Mouse (Mus musculus) midbrain, embryonic 16.5 days (tissue): ENCODE data around the gene Dpf1. TPM values are rescaled to one million over a fixed set of nuclear protein-coding genes. Genes with fewer than 3 reads are reported as not detected.
A peak's percentile ranks its signal among the peaks of the same experiment; 100 is the strongest.

ENCODE experiments used
- ATAC-seq: fragments of 200-750 bp; cut with Nextera tagmentation; 2 replicates; pipeline ENCODE4 v1.8.0; 2017; ENCODE audit warnings: moderate TSS enrichment
- H3K27ac ChIP-seq: fragments of 300-500 bp; sonication (generic); 2 replicates; pipeline ENCODE4 v1.5.1; 2014; ENCODE audit warnings: mild to moderate bottlenecking, low read length, mixed read lengths
- H3K27me3 ChIP-seq: fragments of 300-500 bp; sonication (generic); 2 replicates; pipeline ENCODE4 v1.6.1; 2014; ENCODE audit warnings: low read depth, low read length, mixed read lengths; ENCODE audit not compliant: control insufficient read depth, insufficient read depth
- H3K36me3 ChIP-seq: fragments of 300-500 bp; sonication (generic); 2 replicates; pipeline ENCODE4 v1.6.1; 2014; ENCODE audit warnings: mild to moderate bottlenecking, low read length, moderate library complexity, mixed read lengths; ENCODE audit not compliant: control insufficient read depth, insufficient read depth
- H3K4me1 ChIP-seq: fragments of 300-500 bp; sonication (generic); 2 replicates; pipeline ENCODE4 v1.6.1; 2014; ENCODE audit warnings: mild to moderate bottlenecking, low read length, mixed read lengths; ENCODE audit not compliant: control insufficient read depth, insufficient read depth
- H3K4me2 ChIP-seq: fragments of 300-500 bp; sonication (generic); 2 replicates; pipeline ENCODE4 v1.6.1; 2014; ENCODE audit warnings: mild to moderate bottlenecking, low read length, mixed read lengths
- H3K4me3 ChIP-seq: fragments of 300-500 bp; sonication (generic); 2 replicates; pipeline ENCODE4 v1.5.1; 2014; ENCODE audit warnings: low read depth, mild to moderate bottlenecking, low read length, moderate library complexity, mixed read lengths
- H3K9ac ChIP-seq: fragments of 300-500 bp; sonication (generic); 2 replicates; pipeline ENCODE4 v1.6.1; 2014; ENCODE audit warnings: low read depth, low read length, mixed read lengths
- H3K9me3 ChIP-seq: fragments of 300-500 bp; sonication (generic); replicated peaks from 2 replicates; pipeline ENCODE4 v1.6.1; 2014; ENCODE audit warnings: mild to moderate bottlenecking, low read length, mixed read lengths; ENCODE audit not compliant: control insufficient read depth, poor library complexity, severe bottlenecking
- WGBS: fragments of 180-500 bp; shearing (Covaris S2); extraction: QIAGEN DNeasy Blood & Tissue Kit; methylation state at CpG from one replicate; pipeline ENCODE4 v1.1.7; 2014; 5-methylcytosine and 5-hydroxymethylcytosine counted together
- polyA plus RNA-seq: library from polyadenylated mRNA; unstranded; fragments of >200 nt; fragmentation: Nextera tagmentation; extraction: Ambion mirVana; gene quantifications from 2 replicates; pipeline ENCODE4 v1.2.1, GENCODE M21; 2015

Dpf1 gene
- polyA plus RNA-seq, 1 experiment from 2014 or later: 223 TPM

DNA sequence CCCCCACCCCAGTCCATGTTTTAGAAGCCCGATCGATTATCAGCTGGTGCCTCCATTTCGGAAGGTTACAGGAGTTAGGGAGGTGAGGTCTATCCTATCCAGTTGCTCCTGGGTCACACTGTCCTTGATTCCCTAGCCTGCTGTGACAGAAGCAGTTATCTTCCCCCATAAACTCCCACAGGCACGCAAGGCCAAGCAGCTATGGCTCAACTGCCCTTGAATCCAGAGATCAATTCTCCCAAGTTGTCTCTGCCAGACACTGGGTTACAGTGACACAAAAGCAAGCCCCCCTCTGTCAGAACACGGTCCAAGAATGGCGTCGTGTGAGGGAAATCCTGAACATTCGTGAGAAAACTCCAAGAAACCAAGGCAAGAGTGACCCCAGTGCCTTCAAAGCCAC is 51.7 kb downstream of the Dpf1 start:
- no peak overlapping the region for H3K9ac ChIP-seq
- no peaks in the 10 kb centered on the region for H3K4me1 ChIP-seq
- H3K9me3 ChIP-seq: no peaks in the 10 kb centered on the region
- H3K4me2 ChIP-seq: no peak overlapping the region
- H3K27ac ChIP-seq: no peak overlapping the region
- WGBS: 93% methylated on average over 8 of the region's 8 CpGs
- no peaks in the 10 kb centered on the region for H3K27me3 ChIP-seq
- H3K4me3 ChIP-seq: no peak overlapping the region
- H3K36me3 ChIP-seq: peaks cover 15% of the 10 kb centered on the region; the same call in 1 of the 2 replicates
- ATAC-seq: no peak

DNA sequence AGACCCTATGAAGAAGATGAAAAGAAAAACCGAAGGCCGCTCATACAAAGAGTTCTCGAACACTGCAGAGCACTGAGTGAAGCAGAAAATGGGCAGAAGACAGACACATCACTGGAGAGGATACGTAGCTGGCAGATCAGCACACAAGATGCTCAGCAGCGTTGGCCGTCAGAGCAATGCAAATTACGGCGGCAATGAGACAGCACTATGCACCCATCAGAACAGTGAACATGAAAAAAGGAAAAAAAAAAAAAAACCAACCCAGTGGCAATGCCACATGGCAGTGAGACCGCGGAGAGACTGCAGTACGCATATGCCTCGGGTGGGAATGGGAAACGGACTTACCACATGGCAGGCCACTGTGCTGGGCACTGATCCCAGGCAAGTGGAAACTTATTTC is 57.7 kb downstream of the Dpf1 start:
- ATAC-seq: no peak
- no peaks in the 10 kb centered on the region for H3K27me3 ChIP-seq
- H3K4me3 ChIP-seq: no peak overlapping the region
- peaks cover 3% of the 10 kb centered on the region; the same call in 1 of the 2 replicates for H3K4me1 ChIP-seq
- H3K36me3 ChIP-seq: peaks cover 9% of the 10 kb centered on the region
- 85% methylated on average over 13 of the region's 13 CpGs for WGBS
- H3K9ac ChIP-seq: no peak overlapping the region
- H3K4me2 ChIP-seq: no peak overlapping the region
- no peaks in the 10 kb centered on the region for H3K9me3 ChIP-seq
- H3K27ac ChIP-seq: no peak overlapping the region

DNA sequence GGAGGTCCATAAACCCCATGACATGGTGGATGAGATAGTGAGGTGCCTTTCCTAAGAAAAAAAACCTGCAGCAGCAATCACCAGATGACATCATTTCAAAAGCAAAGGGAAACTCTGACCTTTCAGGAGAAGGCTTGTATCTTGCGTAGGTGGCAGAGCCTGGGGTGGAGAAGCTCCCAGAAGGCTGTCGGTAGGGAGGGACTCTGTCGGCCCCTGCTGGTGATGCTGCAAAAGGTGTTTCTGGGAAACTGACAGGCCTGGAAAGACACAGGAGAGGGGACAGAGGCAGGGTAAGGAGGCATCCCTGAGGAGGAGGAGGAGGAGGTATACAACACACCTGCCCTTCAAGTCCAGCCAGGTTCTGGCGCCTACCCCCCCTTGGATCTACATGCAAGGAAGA is 60.3 kb downstream of the Dpf1 start:
- Histone ChIP-seq H3K36me3 (peaks cover 3% of the 10 kb centered on the region; the same call in 1 of the 2 replicates), H3K4me3 (no peak overlapping the region), H3K4me2 (no peak overlapping the region), H3K9me3 (no peaks in the 10 kb centered on the region), H3K9ac (peak overlapping the region; percentile 3; the same call in 1 of the 2 replicates), H3K27ac (no peak overlapping the region), H3K4me1 (peaks cover 18% of the 10 kb centered on the region), H3K27me3 (no peaks in the 10 kb centered on the region)
- 11% methylated on average over 4 of the region's 4 CpGs for WGBS
- no peak for ATAC-seq

DNA sequence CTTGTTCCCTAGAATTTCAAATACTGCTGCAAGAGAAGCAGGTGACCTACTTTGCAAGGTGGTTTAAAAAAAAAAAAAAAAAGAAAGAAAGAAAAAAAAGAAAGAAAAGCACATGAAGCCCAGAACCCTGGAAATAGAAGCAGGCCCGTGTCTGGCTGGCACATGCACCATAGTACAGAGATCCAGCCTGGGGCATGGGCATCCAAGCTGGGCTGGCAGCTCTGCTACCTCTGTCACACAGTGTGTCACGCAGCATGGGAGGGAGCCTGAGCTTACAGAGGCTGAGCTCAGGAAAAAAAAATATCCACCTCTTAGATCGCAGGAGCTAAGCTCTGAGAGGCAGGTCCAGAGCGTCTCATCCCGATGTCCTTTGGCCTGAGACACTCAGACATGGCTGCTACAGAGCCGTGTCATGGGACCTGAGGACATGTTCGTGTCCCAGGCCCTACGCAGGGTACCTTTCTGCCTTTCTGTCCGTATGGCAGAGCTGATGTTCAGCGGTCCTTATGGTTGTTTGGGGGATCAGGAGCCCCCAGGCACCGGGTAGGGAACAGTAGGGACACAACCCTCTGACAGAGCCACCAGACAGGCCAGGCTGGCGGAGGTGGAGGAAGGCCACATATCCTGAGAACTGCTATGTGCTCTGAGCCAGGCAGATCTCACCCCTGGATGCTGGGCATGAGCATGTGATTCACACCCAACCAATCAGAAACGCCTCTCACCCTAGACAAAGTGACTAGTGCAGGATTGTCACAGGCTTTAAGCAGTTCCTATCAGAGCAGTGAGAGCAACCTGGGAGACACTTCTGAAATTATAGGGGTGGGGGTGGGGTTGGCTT is 63.6 kb downstream of the Dpf1 start:
- H3K4me2 ChIP-seq: peak overlapping the region; percentile 35
- H3K27me3 ChIP-seq: no peaks in the 10 kb centered on the region
- no peaks in the 10 kb centered on the region for H3K9me3 ChIP-seq
- peaks cover 18% of the 10 kb centered on the region for H3K4me1 ChIP-seq
- H3K4me3 ChIP-seq: no peak overlapping the region
- H3K36me3 ChIP-seq: no peaks in the 10 kb centered on the region
- peak overlapping the region; percentile 30 for H3K9ac ChIP-seq
- 65% methylated on average over 13 of the region's 13 CpGs for WGBS
- H3K27ac ChIP-seq: peak overlapping the region; percentile 77
- peak; percentile 95 for ATAC-seq

Other genes starting within 250 kb of the Dpf1 start
- 11.3 and 14.4 TPM in 2 replicates for gene Ryr1, start 178.8 kb upstream of the Dpf1 start, polyA plus RNA-seq
- 0.83 and 1.0 TPM in 2 replicates for gene Rasgrp4, start 169.1 kb upstream of the Dpf1 start, polyA plus RNA-seq
- gene Fam98c, start 147.7 kb upstream of the Dpf1 start, polyA plus RNA-seq: 23.7 and 28.3 TPM in 2 replicates
- 0.54 and 1.1 TPM in 2 replicates for gene Ggn, start 133.7 kb upstream of the Dpf1 start, polyA plus RNA-seq
- gene Spred3, start 133.5 kb upstream of the Dpf1 start, polyA plus RNA-seq: 10.7 TPM in 2 replicates
- gene Psmd8, start 123.2 kb upstream of the Dpf1 start, polyA plus RNA-seq: 287 TPM in 2 replicates
- gene Catsperg1, start 89.9 kb upstream of the Dpf1 start, polyA plus RNA-seq: 3.8 and 5.8 TPM in 2 replicates
- 1.1 and 1.7 TPM in 2 replicates for gene Kcnk6, start 71.4 kb upstream of the Dpf1 start, polyA plus RNA-seq
- gene Yif1b, start 65.6 kb upstream of the Dpf1 start, polyA plus RNA-seq: 95.7 and 109 TPM in 2 replicates
- 0.46 and 1.5 TPM in 2 replicates for gene 2200002D01Rik, start 55.5 kb upstream of the Dpf1 start, polyA plus RNA-seq
- 81.2 and 89.7 TPM in 2 replicates for gene Spint2, start 22.0 kb upstream of the Dpf1 start, polyA plus RNA-seq
- 2.5 and 2.7 TPM in 2 replicates for gene Ppp1r14a, start 14.6 kb upstream of the Dpf1 start, polyA plus RNA-seq
- gene Sipa1l3, start 214.7 kb downstream of the Dpf1 start, polyA plus RNA-seq: 17.3 and 17.8 TPM in 2 replicates